Mouse (Mus musculus): ENCODE data around the gene Wwp2. TPM values are rescaled to one million over a fixed set of nuclear protein-coding genes. Genes with fewer than 3 reads are reported as not detected.

Wwp2 gene
- 100 to 1,000 TPM in 1 of 2 experiments, 10 to 100 TPM in 1; 85.5 to 109 TPM for polyA plus RNA-seq (2017; shearing (Covaris generic))

GRCm38 (mm10) chr8:107435962-107436831, at the start of gene Wwp2:
TSS of gene Wwp2 (plus strand) at chr8:107436365.

DNA sequence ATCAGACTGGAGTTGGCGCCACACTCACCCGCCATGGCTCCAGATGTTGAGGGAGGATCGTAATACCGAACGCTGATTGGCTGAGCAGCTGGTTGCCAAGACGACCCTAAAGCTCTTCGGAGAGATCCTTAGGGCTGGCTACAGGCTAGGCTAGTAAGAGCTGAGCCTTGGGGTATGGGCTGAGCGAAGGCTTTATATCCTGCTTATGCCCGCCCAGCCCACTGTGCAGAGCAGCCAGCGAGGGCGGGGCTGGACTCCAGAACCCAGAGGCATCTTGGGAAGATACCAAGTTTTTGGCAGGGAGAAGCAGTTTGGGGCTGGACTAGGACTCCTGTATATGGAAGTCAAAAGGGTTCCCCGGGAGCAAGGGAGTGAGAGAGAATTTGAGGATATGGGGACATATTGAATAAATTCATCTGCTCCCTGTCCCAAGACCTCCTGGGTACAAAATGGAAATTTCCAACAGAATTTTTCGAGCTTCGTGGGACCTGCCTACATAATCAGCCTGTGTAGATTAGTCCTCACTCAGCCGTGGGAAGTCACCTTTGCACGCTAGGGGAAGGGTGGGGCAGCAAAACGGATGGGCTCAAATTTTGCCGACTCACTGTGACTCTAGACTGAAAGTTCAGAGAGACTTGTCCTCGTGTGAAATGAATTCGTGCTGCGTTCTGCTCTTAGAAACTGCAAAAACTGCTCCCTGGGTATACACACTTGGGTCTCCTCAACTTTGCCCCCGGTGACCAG, 33.0 kb upstream of the Wwp2 start, which contains the start of gene Nqo1:
TSS of gene Nqo1 (minus strand) at position 169 of the 744 bp plus-strand sequence.

DNA sequence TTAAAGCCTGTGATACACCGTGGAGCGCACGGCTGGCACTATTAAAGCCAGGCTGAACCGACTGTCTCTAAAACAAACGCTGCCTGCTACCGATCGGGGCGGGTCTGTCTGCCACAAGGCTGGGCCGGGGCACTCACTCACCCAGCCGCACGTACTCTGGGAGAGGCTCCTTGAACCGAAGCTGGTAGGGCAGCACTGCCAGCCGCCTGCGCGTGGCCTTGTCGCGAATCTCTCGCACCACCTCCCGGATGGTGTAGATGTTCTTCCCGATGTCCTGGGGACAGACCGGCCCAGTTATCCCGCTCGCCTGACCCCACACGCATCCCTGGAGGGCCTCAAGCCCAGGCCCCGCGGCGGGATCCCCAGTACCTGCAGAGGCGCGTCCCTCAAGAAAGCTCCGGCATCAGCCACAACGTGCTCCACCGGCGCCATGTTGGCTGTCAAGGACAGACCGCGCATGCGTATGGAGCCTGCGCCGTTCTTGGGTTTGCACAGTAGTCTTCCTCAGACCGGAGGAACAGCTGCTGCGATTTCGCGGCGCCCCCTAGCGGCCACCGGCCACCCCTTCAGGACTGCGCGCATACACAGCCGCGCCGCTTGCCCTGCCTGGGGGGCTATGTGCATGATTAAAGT, 11.5 kb upstream of the Wwp2 start, which contains the start of gene Nob1:
TSS of gene Nob1 (minus strand) at position 455 of the 633 bp plus-strand sequence.

DNA sequence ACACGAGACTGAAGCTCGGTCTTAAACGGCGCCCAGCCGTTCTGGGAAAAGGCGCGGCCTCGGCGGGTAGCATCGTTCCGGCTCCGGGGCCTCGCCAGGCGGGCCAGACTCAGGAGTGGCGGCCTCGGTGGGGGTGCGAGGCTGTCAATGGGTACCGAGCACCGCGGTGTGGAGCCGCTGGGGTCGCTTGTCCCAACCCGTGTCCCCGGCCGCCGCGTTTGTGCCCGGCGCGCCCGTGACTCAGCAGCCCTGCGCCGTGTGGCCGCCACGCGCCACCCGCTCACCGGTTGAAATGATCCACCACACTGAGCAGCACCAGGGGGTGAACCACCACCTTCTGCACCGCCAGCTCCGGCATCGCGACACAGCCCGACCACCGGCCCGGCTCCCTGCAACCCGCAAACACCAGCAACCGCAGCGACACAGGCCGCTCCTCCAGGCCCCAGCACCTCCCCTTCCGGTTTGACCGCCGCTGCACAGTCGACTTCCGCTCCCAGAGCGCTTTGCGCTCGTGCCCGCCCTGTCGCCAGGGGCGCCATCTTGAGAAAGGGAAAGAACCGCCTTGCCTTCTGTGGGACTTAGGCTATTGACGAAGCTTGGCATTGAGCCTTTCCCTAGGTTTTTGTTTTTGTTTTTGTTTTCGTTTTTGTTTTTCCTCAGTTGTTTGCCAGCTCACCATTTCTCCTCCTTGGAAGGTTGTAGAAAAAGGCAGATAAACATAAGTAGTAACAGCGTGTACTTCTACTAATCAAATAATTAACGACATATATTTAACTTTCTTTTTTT, 152.0 kb downstream of the Wwp2 start, which contains the start of gene Psmd7:
TSS of gene Psmd7 (minus strand) at position 470 of the 786 bp plus-strand sequence.

Other genes with a start within 250 kb of the Wwp2 start
- 10 to 100 TPM; 13.9 to 25.4 TPM for gene Nfat5, start 142.9 kb upstream of the Wwp2 start, polyA plus RNA-seq (2017; shearing (Covaris generic))
- under 1 TPM; 0.31 to 0.83 TPM for gene Nqo1, start 33.2 kb upstream of the Wwp2 start, polyA plus RNA-seq (2017; shearing (Covaris generic))
- 10 to 100 TPM; 56.1 to 95.8 TPM for gene Nob1, start 11.3 kb upstream of the Wwp2 start, polyA plus RNA-seq (2017; shearing (Covaris generic))
- 100 to 1,000 TPM; 119 TPM for gene Psmd7, start 152.1 kb downstream of the Wwp2 start, polyA plus RNA-seq (2017; shearing (Covaris generic))

Measured in inflammation-experienced regulatory T-cells (primary cell).